Mouse (Mus musculus) embryonic facial prominence, embryonic 10.5 days (tissue): ENCODE data around the gene Map6. TPM values are rescaled to one million over a fixed set of nuclear protein-coding genes. Genes with fewer than 3 reads are reported as not detected.

Experiments used
- DNase-seq: peaks from one replicate; pipeline ENCODE4 v3.0.0-alpha.2; 2017; ENCODE audit warnings: low spot score
- H3K27ac ChIP-seq: fragments of 300-500 bp; sonication (generic); replicated peaks from 2 replicates; pipeline ENCODE4 v1.5.1; 2016; ENCODE audit warnings: mild to moderate bottlenecking
- H3K27me3 ChIP-seq: fragments of 300-500 bp; sonication (generic); replicated peaks from 2 replicates; pipeline ENCODE4 v1.6.1; 2016; ENCODE audit warnings: low read depth, mild to moderate bottlenecking; ENCODE audit not compliant: poor library complexity, severe bottlenecking
- H3K36me3 ChIP-seq: fragments of 300-500 bp; sonication (generic); replicated peaks from 2 replicates; pipeline ENCODE4 v1.6.1; 2016; ENCODE audit warnings: mild to moderate bottlenecking, moderate library complexity
- H3K4me1 ChIP-seq: fragments of 300-500 bp; sonication (generic); 2 replicates; pipeline ENCODE4 v1.6.1; 2016
- H3K4me3 ChIP-seq: fragments of 300-500 bp; sonication (generic); 2 replicates; pipeline ENCODE4 v1.5.1; 2016; ENCODE audit warnings: mild to moderate bottlenecking, moderate library complexity
- H3K9me3 ChIP-seq: fragments of 300-500 bp; sonication (generic); 2 replicates; pipeline ENCODE4 v1.6.1; 2016; ENCODE audit warnings: mild to moderate bottlenecking
- WGBS: fragments of 180-500 bp; shearing (Covaris S2); methylation state at CpG from one replicate; pipeline ENCODE4 v1.1.7; 2016; 5-methylcytosine and 5-hydroxymethylcytosine counted together
- polyA plus RNA-seq: library from polyadenylated mRNA; unstranded; fragments of >200 nt; fragmentation: Nextera tagmentation; extraction: Ambion mirVana; gene quantifications from 2 replicates; pipeline ENCODE4 v1.2.1, GENCODE M21; 2016

Gene Map6
- polyA plus RNA-seq, 1 experiment from 2014 or later = 10.2 TPM

GRCm38 (mm10) chr7:99300650-99301175 lies 33.5 kb downstream of the Map6 start:
- peaks cover 49% of the 10 kb centered on the region for H3K4me1 ChIP-seq

GRCm38 (mm10) chr7:99304029-99304428 lies 36.8 kb downstream of the Map6 start:
- no peak overlapping the region for H3K4me3 ChIP-seq
- H3K36me3 ChIP-seq = no peaks in the 10 kb centered on the region
- no peaks in the 10 kb centered on the region for H3K27me3 ChIP-seq
- DNase-seq = no peak
- H3K4me1 ChIP-seq = peaks cover 71% of the 10 kb centered on the region
- no peaks in the 10 kb centered on the region for H3K9me3 ChIP-seq
- 40% methylated on average over 6 of the region's 6 CpGs for WGBS
- H3K27ac ChIP-seq = peak overlapping the region; percentile 65

More at GRCm38 (mm10) chr7:99300650-99301175, 33.5 kb downstream of the Map6 start:
- WGBS = 43% methylated on average over 3 of the region's 3 CpGs
- no peak for DNase-seq
- 0 out of 2 replicates have a peak overlapping the region, but pooled peaks have one; percentile 10 for H3K27ac ChIP-seq
- H3K36me3 ChIP-seq = no peaks in the 10 kb centered on the region
- H3K27me3 ChIP-seq = no peaks in the 10 kb centered on the region
- H3K9me3 ChIP-seq = no peaks in the 10 kb centered on the region
- H3K4me3 ChIP-seq = no peak overlapping the region

- H3K27me3 ChIP-seq = 0 out of 2 replicates have a peak, but pooled peaks cover 7% of the 10 kb centered on the region
- no peaks in the 10 kb centered on the region for H3K9me3 ChIP-seq
- peaks cover 71% of the 10 kb centered on the region for H3K4me1 ChIP-seq
- WGBS = 42% methylated on average over 5 of the region's 5 CpGs
- H3K27ac ChIP-seq = peak overlapping the region; percentile 68
- no peaks in the 10 kb centered on the region for H3K36me3 ChIP-seq
- DNase-seq = no peak
- no peak overlapping the region for H3K4me3 ChIP-seq
These were observed 37.7 kb downstream of the Map6 start for GRCm38 (mm10) chr7:99304949-99305372.

- Histone ChIP-seq H3K9me3 (no peaks in the 10 kb centered on the region), H3K4me1 (peaks cover 66% of the 10 kb centered on the region), H3K27ac (no peak overlapping the region), H3K4me3 (no peak overlapping the region), H3K36me3 (no peaks in the 10 kb centered on the region), H3K27me3 (0 out of 2 replicates have a peak, but pooled peaks cover 7% of the 10 kb centered on the region)
- no peak for DNase-seq
- WGBS = 83% methylated on average over 4 of the region's 4 CpGs
These were observed 38.4 kb downstream of the Map6 start for GRCm38 (mm10) chr7:99305688-99306087.

GRCm38 (mm10) chr7:99306640-99307039 lies 39.4 kb downstream of the Map6 start:
- WGBS = 9% methylated on average over 3 of the region's 3 CpGs
- DNase-seq = peak; percentile 32
- no peaks in the 10 kb centered on the region for H3K36me3 ChIP-seq
- H3K27me3 ChIP-seq = 0 out of 2 replicates have a peak, but pooled peaks cover 7% of the 10 kb centered on the region
- peaks cover 63% of the 10 kb centered on the region for H3K4me1 ChIP-seq
- H3K9me3 ChIP-seq = no peaks in the 10 kb centered on the region
- peak overlapping the region; percentile 52 for H3K27ac ChIP-seq
- no peak overlapping the region for H3K4me3 ChIP-seq

- no peak overlapping the region for H3K4me3 ChIP-seq
- DNase-seq = no peak
- peaks cover 7% of the 10 kb centered on the region for H3K27me3 ChIP-seq
These were observed 44.2 kb downstream of the Map6 start for GRCm38 (mm10) chr7:99311433-99311832.

GRCm38 (mm10) chr7:99312058-99312457 lies 44.8 kb downstream of the Map6 start:
- H3K4me3 ChIP-seq = no peak overlapping the region
- peak overlapping the region; percentile 70 for H3K27ac ChIP-seq
- H3K9me3 ChIP-seq = no peaks in the 10 kb centered on the region
- H3K36me3 ChIP-seq = peaks cover 7% of the 10 kb centered on the region; the same call in 1 of the 2 replicates
- no peak for DNase-seq
- WGBS = 74% methylated on average over 4 of the region's 4 CpGs
- H3K27me3 ChIP-seq = peaks cover 10% of the 10 kb centered on the region
- H3K4me1 ChIP-seq = peaks cover 51% of the 10 kb centered on the region

More at GRCm38 (mm10) chr7:99311433-99311832, 44.2 kb downstream of the Map6 start:
- peaks cover under 1% of the 10 kb centered on the region; the same call in 1 of the 2 replicates for H3K36me3 ChIP-seq
- H3K9me3 ChIP-seq = no peaks in the 10 kb centered on the region
- peak overlapping the region; percentile 70; the same call in 1 of the 2 replicates for H3K27ac ChIP-seq
- peaks cover 53% of the 10 kb centered on the region for H3K4me1 ChIP-seq
- WGBS = 78% methylated on average over 7 of the region's 7 CpGs

GRCm38 (mm10) chr7:99312671-99313143 lies 45.5 kb downstream of the Map6 start:
- peaks cover 51% of the 10 kb centered on the region for H3K4me1 ChIP-seq
- H3K9me3 ChIP-seq = no peaks in the 10 kb centered on the region
- H3K4me3 ChIP-seq = no peak overlapping the region
- peak overlapping the region; percentile 70 for H3K27ac ChIP-seq
- 42% methylated on average over 8 of the region's 8 CpGs for WGBS
- peak; percentile 57 for DNase-seq
- H3K27me3 ChIP-seq = peaks cover 16% of the 10 kb centered on the region
- H3K36me3 ChIP-seq = peaks cover 7% of the 10 kb centered on the region; the same call in 1 of the 2 replicates

- peaks cover 7% of the 10 kb centered on the region; the same call in 1 of the 2 replicates for H3K36me3 ChIP-seq
- WGBS = 72% methylated on average over 8 of the region's 8 CpGs
- no peak overlapping the region for H3K27ac ChIP-seq
- DNase-seq = no peak
- H3K27me3 ChIP-seq = peaks cover 18% of the 10 kb centered on the region
- H3K4me3 ChIP-seq = no peak overlapping the region
- H3K9me3 ChIP-seq = no peaks in the 10 kb centered on the region
- H3K4me1 ChIP-seq = peaks cover 51% of the 10 kb centered on the region
These were observed 46.0 kb downstream of the Map6 start for GRCm38 (mm10) chr7:99313253-99313652.

- no peaks in the 10 kb centered on the region for H3K9me3 ChIP-seq
- no peak overlapping the region for H3K4me3 ChIP-seq
- peaks cover 60% of the 10 kb centered on the region for H3K4me1 ChIP-seq
- no peak overlapping the region for H3K27ac ChIP-seq
- DNase-seq = no peak
- peaks cover 13% of the 10 kb centered on the region for H3K27me3 ChIP-seq
- 81% methylated on average over 4 of the region's 4 CpGs for WGBS
- H3K36me3 ChIP-seq = peaks cover 7% of the 10 kb centered on the region; the same call in 1 of the 2 replicates
These were observed 47.3 kb downstream of the Map6 start for GRCm38 (mm10) chr7:99314565-99314964.

- H3K27ac ChIP-seq = peak overlapping the region; percentile 0; the same call in 1 of the 2 replicates
- peaks cover 18% of the 10 kb centered on the region for H3K27me3 ChIP-seq
- H3K9me3 ChIP-seq = no peaks in the 10 kb centered on the region
- DNase-seq = no peak
- peaks cover 76% of the 10 kb centered on the region for H3K4me1 ChIP-seq
- H3K4me3 ChIP-seq = no peak overlapping the region
- WGBS = 78% methylated on average over 7 of the region's 7 CpGs
- H3K36me3 ChIP-seq = peaks cover 7% of the 10 kb centered on the region; the same call in 1 of the 2 replicates
These were observed 49.0 kb downstream of the Map6 start for GRCm38 (mm10) chr7:99316207-99316606.

GRCm38 (mm10) chr7:99317475-99317874 lies 50.2 kb downstream of the Map6 start:
- peaks cover 66% of the 10 kb centered on the region for H3K4me1 ChIP-seq
- H3K27me3 ChIP-seq = peaks cover 24% of the 10 kb centered on the region
- H3K4me3 ChIP-seq = no peak overlapping the region
- H3K27ac ChIP-seq = no peak overlapping the region
- WGBS = 69% methylated on average over 7 of the region's 7 CpGs
- DNase-seq = no peak
- H3K36me3 ChIP-seq = peaks cover 7% of the 10 kb centered on the region; the same call in 1 of the 2 replicates
- no peaks in the 10 kb centered on the region for H3K9me3 ChIP-seq

GRCm38 (mm10) chr7:99320524-99320923 lies 53.3 kb downstream of the Map6 start:
- H3K4me1 ChIP-seq = peaks cover 58% of the 10 kb centered on the region
- H3K36me3 ChIP-seq = peaks cover 7% of the 10 kb centered on the region; the same call in 1 of the 2 replicates
- DNase-seq = peak; percentile 32
- H3K27ac ChIP-seq = 0 out of 2 replicates have a peak overlapping the region, but pooled peaks have one; percentile 12
- no peak overlapping the region for H3K4me3 ChIP-seq
- H3K27me3 ChIP-seq = peaks cover 42% of the 10 kb centered on the region
- WGBS = 41% methylated on average over 14 of the region's 14 CpGs
- no peaks in the 10 kb centered on the region for H3K9me3 ChIP-seq
